Mouse (Mus musculus) embryonic facial prominence, embryonic 13.5 days (tissue): Measurements from ENCODE around the gene Acox1. TPM values are rescaled to one million over a fixed set of nuclear protein-coding genes. Genes with fewer than 3 reads are reported as not detected.

Experiments
- ATAC-seq: fragments of 200-750 bp; cut with Nextera tagmentation; 2 replicates; pipeline ENCODE4 v1.8.0; 2017; ENCODE audit warnings: low read depth; ENCODE audit not compliant: insufficient number of reproducible peaks, insufficient read depth, low FRiP score, low TSS enrichment
- H3K27ac ChIP-seq: fragments of 300-500 bp; sonication (generic); 2 replicates; pipeline ENCODE4 v1.5.1; 2015; ENCODE audit warnings: moderate library complexity, mild to moderate bottlenecking, inconsistent platforms
- H3K27me3 ChIP-seq: fragments of 300-500 bp; sonication (generic); 2 replicates; pipeline ENCODE4 v1.6.1; 2015; ENCODE audit warnings: mild to moderate bottlenecking, inconsistent platforms
- H3K36me3 ChIP-seq: fragments of 300-500 bp; sonication (generic); 2 replicates; pipeline ENCODE4 v1.6.1; 2015; ENCODE audit warnings: mild to moderate bottlenecking, inconsistent platforms
- H3K4me1 ChIP-seq: fragments of 300-500 bp; sonication (generic); 2 replicates; pipeline ENCODE4 v1.6.1; 2015; ENCODE audit warnings: inconsistent platforms
- H3K4me2 ChIP-seq: fragments of 300-500 bp; sonication (generic); 2 replicates; pipeline ENCODE4 v1.6.1; 2015; ENCODE audit warnings: moderate library complexity, mild to moderate bottlenecking, inconsistent platforms
- H3K4me3 ChIP-seq: fragments of 300-500 bp; sonication (generic); 2 replicates; pipeline ENCODE4 v1.5.1; 2015; ENCODE audit warnings: mild to moderate bottlenecking, inconsistent platforms
- H3K9ac ChIP-seq: fragments of 300-500 bp; sonication (generic); 2 replicates; pipeline ENCODE4 v1.6.1; 2015; ENCODE audit warnings: mild to moderate bottlenecking, inconsistent platforms
- H3K9me3 ChIP-seq: fragments of 300-500 bp; sonication (generic); 2 replicates; pipeline ENCODE4 v1.6.1; 2016; ENCODE audit warnings: inconsistent platforms
- WGBS: fragments of 180-500 bp; shearing (Covaris S2); methylation state at CpG from one replicate; pipeline ENCODE4 v1.1.7; 2015; ENCODE audit warnings: mixed read lengths; 5-methylcytosine and 5-hydroxymethylcytosine counted together
- polyA plus RNA-seq: library from polyadenylated mRNA; unstranded; fragments of >200 nt; fragmentation: Nextera tagmentation; extraction: Ambion mirVana; gene quantifications from 2 replicates; pipeline ENCODE4 v1.2.1, GENCODE M21; 2015

Acox1 gene
- polyA plus RNA-seq, 1 experiment from 2014 or later: 21.4 TPM

GRCm38 (mm10) chr11:116209257-116209656, 10.4 kb upstream of the Acox1 start:
- no peak overlapping the region for H3K9ac ChIP-seq
- no peaks in the 10 kb centered on the region for H3K4me1 ChIP-seq
- ATAC-seq: no peak
- no peak overlapping the region for H3K27ac ChIP-seq
- H3K27me3 ChIP-seq: no peaks in the 10 kb centered on the region
- H3K4me2 ChIP-seq: no peak overlapping the region
- peaks cover 36% of the 10 kb centered on the region for H3K36me3 ChIP-seq
- no peaks in the 10 kb centered on the region for H3K9me3 ChIP-seq
- 76% methylated on average over 8 of the region's 8 CpGs for WGBS
- no peak overlapping the region for H3K4me3 ChIP-seq

GRCm38 (mm10) chr11:116208660-116209059, 9.8 kb upstream of the Acox1 start:
- H3K4me2 ChIP-seq: no peak overlapping the region
- no peak for ATAC-seq
- no peak overlapping the region for H3K27ac ChIP-seq
- no peaks in the 10 kb centered on the region for H3K4me1 ChIP-seq
- H3K9me3 ChIP-seq: no peaks in the 10 kb centered on the region
- H3K36me3 ChIP-seq: peaks cover 36% of the 10 kb centered on the region
- no peak overlapping the region for H3K9ac ChIP-seq
- no peak overlapping the region for H3K4me3 ChIP-seq
- WGBS: 82% methylated on average over 3 of the region's 3 CpGs
- no peaks in the 10 kb centered on the region for H3K27me3 ChIP-seq

- 59% methylated on average over 4 of the region's 4 CpGs for WGBS
- no peaks in the 10 kb centered on the region for H3K4me1 ChIP-seq
- no peak for ATAC-seq
- H3K4me3 ChIP-seq: no peak overlapping the region
- peaks cover 30% of the 10 kb centered on the region for H3K36me3 ChIP-seq
- no peaks in the 10 kb centered on the region for H3K9me3 ChIP-seq
- no peak overlapping the region for H3K27ac ChIP-seq
- H3K4me2 ChIP-seq: no peak overlapping the region
- no peaks in the 10 kb centered on the region for H3K27me3 ChIP-seq
- no peak overlapping the region for H3K9ac ChIP-seq
These were observed 7.8 kb upstream of the Acox1 start for GRCm38 (mm10) chr11:116206678-116207077.

DNA sequence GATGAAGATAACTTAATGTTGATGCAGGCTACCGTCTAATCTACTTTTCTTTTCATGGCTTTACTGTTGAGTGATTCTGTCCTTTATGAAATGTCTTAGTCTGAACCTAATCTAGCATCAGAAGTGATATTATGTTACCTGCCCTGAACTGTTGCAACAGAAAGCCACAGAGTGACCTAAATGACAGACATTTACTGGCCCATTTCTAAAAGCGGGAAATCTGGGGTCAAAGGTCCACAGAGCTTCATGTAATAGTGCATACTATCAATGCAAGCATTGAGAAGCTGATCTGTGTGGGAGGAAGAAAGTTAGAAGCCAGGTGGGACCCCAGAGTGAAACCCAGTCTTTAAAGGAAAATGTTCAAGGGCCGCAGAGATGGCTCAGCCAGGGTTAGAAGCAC, 4.3 kb upstream of the Acox1 start:
- Histone ChIP-seq H3K27me3 (no peaks in the 10 kb centered on the region), H3K9me3 (no peaks in the 10 kb centered on the region), H3K4me1 (peaks cover 4% of the 10 kb centered on the region; the same call in 1 of the 2 replicates), H3K4me2 (no peak overlapping the region), H3K9ac (no peak overlapping the region), H3K4me3 (no peak overlapping the region), H3K36me3 (peaks cover 30% of the 10 kb centered on the region), H3K27ac (no peak overlapping the region)
- ATAC-seq: no peak
- WGBS: 89% methylated on average over 3 of the region's 3 CpGs

DNA sequence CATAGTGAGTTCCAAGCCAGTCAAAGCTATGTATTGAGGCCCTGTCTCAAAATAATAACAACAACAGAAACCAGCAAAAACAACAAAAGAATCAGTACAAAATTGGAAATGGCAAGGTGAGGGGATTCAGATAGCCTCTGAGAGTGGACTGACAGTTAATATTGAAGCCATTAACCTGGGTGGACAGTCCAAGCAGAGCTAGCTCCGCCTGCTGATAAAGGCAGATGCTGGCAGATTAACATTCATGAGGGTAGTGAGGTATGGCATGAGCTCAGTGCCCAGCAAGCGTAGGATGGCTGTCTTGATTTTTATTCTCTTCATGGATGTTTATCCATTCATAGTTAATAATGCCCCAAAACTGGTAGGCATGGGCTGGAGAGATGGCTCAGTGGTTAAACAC, 2.3 kb upstream of the Acox1 start:
- no peaks in the 10 kb centered on the region for H3K27me3 ChIP-seq
- peaks cover 9% of the 10 kb centered on the region for H3K4me1 ChIP-seq
- no peaks in the 10 kb centered on the region for H3K9me3 ChIP-seq
- no peak overlapping the region for H3K9ac ChIP-seq
- H3K4me3 ChIP-seq: no peak overlapping the region
- ATAC-seq: no peak
- peaks cover 19% of the 10 kb centered on the region for H3K36me3 ChIP-seq
- H3K4me2 ChIP-seq: no peak overlapping the region
- WGBS: 85% methylated on average over 2 of the region's 2 CpGs
- H3K27ac ChIP-seq: no peak overlapping the region

GRCm38 (mm10) chr11:116198132-116198531, 713 bp downstream of the Acox1 start:
- no peaks in the 10 kb centered on the region for H3K27me3 ChIP-seq
- peak overlapping the region; percentile 93 for H3K27ac ChIP-seq
- H3K4me1 ChIP-seq: peaks cover 9% of the 10 kb centered on the region
- no peak for ATAC-seq
- H3K4me2 ChIP-seq: peak overlapping the region; percentile 71
- H3K36me3 ChIP-seq: peaks cover 13% of the 10 kb centered on the region; the same call in 1 of the 2 replicates
- peak overlapping the region; percentile 88 for H3K9ac ChIP-seq
- H3K4me3 ChIP-seq: peak overlapping the region; percentile 76
- 24% methylated on average over 13 of the region's 13 CpGs for WGBS
- no peaks in the 10 kb centered on the region for H3K9me3 ChIP-seq

DNA sequence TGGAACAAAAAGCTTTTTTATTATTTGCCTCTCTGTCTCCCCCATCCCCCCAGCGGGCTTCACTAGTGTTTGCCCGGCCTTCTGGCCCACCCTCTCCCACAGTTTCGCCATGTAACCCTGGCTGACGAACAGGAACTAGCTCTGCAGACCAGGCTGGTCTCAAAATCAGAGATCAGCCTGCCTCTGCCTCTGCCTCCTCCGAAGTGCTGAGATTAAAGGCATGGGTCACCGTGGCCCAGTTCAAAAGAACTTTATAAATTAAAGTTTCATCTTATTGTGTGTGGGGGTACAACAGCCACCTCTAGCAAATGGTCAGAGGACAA, 1.3 kb downstream of the Acox1 start:
- peak overlapping the region; percentile 76; the same call in 1 of the 2 replicates for H3K4me3 ChIP-seq
- no peaks in the 10 kb centered on the region for H3K9me3 ChIP-seq
- peaks cover 9% of the 10 kb centered on the region for H3K4me1 ChIP-seq
- peaks cover 13% of the 10 kb centered on the region; the same call in 1 of the 2 replicates for H3K36me3 ChIP-seq
- H3K27me3 ChIP-seq: no peaks in the 10 kb centered on the region
- H3K4me2 ChIP-seq: peak overlapping the region; percentile 71
- no peak for ATAC-seq
- H3K27ac ChIP-seq: no peak overlapping the region
- 0 out of 2 replicates have a peak overlapping the region, but pooled peaks have one; percentile 7 for H3K9ac ChIP-seq
- WGBS: 89% methylated on average over 6 of the region's 6 CpGs

GRCm38 (mm10) chr11:116196866-116197583, 1.8 kb downstream of the Acox1 start:
- H3K4me3 ChIP-seq: 0 out of 2 replicates have a peak overlapping the region, but pooled peaks have one; percentile 76

DNA sequence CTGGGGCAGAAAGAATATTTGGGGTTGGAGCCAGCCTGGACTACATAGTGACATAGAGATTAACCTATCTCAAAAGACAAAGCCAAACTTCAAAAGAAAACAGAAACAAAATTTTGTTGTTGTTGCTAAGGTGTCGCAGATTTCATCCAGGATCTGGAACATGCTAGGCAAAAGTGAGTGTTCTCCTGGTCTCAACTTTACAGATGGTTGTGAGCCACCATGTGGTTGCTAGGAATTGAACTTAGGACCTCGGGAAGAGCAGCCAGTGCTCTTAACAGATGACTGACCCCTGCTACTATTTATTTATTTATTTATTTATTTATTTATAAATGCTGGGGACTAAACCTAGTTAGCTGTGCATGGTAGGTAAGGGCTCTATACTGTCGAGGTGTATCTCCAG, 2.5 kb downstream of the Acox1 start:
- H3K4me3 ChIP-seq: no peak overlapping the region
- no peaks in the 10 kb centered on the region for H3K27me3 ChIP-seq
- H3K9ac ChIP-seq: no peak overlapping the region
- H3K4me2 ChIP-seq: no peak overlapping the region
- H3K9me3 ChIP-seq: no peaks in the 10 kb centered on the region
- H3K27ac ChIP-seq: no peak overlapping the region
- H3K4me1 ChIP-seq: peaks cover 9% of the 10 kb centered on the region
- ATAC-seq: no peak
- WGBS: 88% methylated on average over 3 of the region's 3 CpGs
- H3K36me3 ChIP-seq: peaks cover 15% of the 10 kb centered on the region; the same call in 1 of the 2 replicates

More at GRCm38 (mm10) chr11:116196866-116197583, 1.8 kb downstream of the Acox1 start:
- no peaks in the 10 kb centered on the region for H3K27me3 ChIP-seq
- peak overlapping the region; percentile 71 for H3K4me2 ChIP-seq
- 0 out of 2 replicates have a peak overlapping the region, but pooled peaks have one; percentile 7 for H3K9ac ChIP-seq
- ATAC-seq: no peak
- 94% methylated on average over 18 of the region's 18 CpGs for WGBS
- H3K9me3 ChIP-seq: no peaks in the 10 kb centered on the region
- H3K36me3 ChIP-seq: peaks cover 13% of the 10 kb centered on the region; the same call in 1 of the 2 replicates
- H3K27ac ChIP-seq: no peak overlapping the region
- H3K4me1 ChIP-seq: peaks cover 9% of the 10 kb centered on the region

GRCm38 (mm10) chr11:116195252-116195651, 3.6 kb downstream of the Acox1 start:
- H3K27ac ChIP-seq: no peak overlapping the region
- H3K9ac ChIP-seq: 0 out of 2 replicates have a peak overlapping the region, but pooled peaks have one; percentile 46
- H3K4me3 ChIP-seq: no peak overlapping the region
- 71% methylated on average over 5 of the region's 5 CpGs for WGBS
- ATAC-seq: no peak
- peaks cover 9% of the 10 kb centered on the region for H3K4me1 ChIP-seq
- no peak overlapping the region for H3K4me2 ChIP-seq
- H3K36me3 ChIP-seq: peaks cover 19% of the 10 kb centered on the region; the same call in 1 of the 2 replicates
- no peaks in the 10 kb centered on the region for H3K27me3 ChIP-seq
- H3K9me3 ChIP-seq: no peaks in the 10 kb centered on the region

DNA sequence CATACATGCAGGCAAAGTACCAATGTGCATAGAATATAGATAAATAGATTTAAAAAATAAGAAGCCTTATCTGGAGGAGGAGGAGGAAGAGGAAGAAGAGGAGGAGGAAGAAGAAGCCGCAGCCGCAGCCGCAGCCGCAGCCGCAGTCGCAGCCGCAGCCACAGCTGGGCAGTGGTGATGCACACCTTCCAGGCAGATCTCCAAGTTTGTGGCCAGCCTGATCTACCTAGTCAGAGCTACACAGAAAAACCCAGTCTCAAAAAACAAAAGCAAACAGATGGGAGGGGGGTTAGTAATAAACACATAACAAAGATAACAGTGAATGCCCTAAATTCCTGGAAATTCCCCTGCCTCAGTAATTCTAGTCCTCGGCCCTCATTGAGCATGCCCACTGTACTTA, 4.2 kb downstream of the Acox1 start:
- ATAC-seq: no peak

More for the DNA sequence above, 4.2 kb downstream of the Acox1 start:
- Histone ChIP-seq H3K4me2 (no peak overlapping the region), H3K4me1 (peaks cover 7% of the 10 kb centered on the region), H3K27ac (no peak overlapping the region), H3K4me3 (no peak overlapping the region), H3K27me3 (no peaks in the 10 kb centered on the region), H3K9ac (peak overlapping the region; percentile 46), H3K36me3 (peaks cover 21% of the 10 kb centered on the region; the same call in 1 of the 2 replicates), H3K9me3 (no peaks in the 10 kb centered on the region)
- WGBS: 95% methylated on average over 8 of the region's 8 CpGs
